Mouse (Mus musculus) embryo, embryonic 9.5 days (tissue): ENCODE measurements around the gene Ceacam18.
A peak's percentile ranks its signal among the peaks of the same experiment; 100 is the strongest.

Experiments used
- DNase-seq: peaks from one replicate; pipeline ENCODE4 v3.0.0-alpha.2; 2017; ENCODE audit errors: extremely low spot score

Ceacam18 gene

DNA sequence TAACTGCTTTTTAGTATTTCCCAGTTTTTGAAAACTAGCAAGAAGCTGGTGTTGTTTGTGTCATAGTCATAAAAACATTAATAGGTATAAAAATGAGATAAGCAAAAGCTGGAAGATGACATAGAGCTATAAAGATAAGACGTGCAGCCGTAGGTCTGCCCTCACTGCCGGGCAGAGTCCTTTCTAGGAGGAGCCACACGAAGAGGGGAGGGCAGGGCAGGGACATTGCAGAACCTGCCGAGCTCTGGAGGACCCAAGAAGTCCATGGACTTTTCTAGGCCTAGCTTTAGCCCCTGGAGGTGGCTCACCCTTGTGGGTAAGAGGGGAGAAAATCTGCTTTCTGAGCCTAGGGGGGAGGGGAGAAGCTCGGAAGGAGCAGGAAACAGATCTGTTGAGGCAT, at the start of gene Ceacam18:
Ceacam18 (plus strand) TSS at position 208 of the 400 bp plus-strand sequence.
- no peak for DNase-seq

- no peak for DNase-seq
These were observed 49.7 kb upstream of the Ceacam18 start for GRCm38 (mm10) chr7:43584790-43585189.

DNA sequence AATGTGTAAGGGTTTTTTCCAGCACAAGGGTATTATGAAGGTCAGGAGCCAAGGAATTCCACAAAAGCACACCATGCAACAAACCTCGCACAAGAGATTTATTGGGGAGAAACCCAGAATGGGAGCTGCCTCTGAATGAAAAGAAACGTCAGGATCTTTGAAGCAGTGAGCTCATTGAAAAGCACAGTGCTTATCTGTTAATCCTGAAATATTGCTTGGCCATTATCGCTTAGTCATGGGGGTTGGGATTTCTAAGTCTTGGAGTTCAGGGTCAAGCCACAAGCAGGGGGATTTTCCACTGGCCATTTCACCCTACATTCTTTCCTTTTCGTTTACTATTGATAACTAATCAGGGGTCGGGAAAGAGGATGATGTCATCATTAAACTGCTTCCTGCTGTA, 32.6 kb upstream of the Ceacam18 start:
- no peak for DNase-seq

DNA sequence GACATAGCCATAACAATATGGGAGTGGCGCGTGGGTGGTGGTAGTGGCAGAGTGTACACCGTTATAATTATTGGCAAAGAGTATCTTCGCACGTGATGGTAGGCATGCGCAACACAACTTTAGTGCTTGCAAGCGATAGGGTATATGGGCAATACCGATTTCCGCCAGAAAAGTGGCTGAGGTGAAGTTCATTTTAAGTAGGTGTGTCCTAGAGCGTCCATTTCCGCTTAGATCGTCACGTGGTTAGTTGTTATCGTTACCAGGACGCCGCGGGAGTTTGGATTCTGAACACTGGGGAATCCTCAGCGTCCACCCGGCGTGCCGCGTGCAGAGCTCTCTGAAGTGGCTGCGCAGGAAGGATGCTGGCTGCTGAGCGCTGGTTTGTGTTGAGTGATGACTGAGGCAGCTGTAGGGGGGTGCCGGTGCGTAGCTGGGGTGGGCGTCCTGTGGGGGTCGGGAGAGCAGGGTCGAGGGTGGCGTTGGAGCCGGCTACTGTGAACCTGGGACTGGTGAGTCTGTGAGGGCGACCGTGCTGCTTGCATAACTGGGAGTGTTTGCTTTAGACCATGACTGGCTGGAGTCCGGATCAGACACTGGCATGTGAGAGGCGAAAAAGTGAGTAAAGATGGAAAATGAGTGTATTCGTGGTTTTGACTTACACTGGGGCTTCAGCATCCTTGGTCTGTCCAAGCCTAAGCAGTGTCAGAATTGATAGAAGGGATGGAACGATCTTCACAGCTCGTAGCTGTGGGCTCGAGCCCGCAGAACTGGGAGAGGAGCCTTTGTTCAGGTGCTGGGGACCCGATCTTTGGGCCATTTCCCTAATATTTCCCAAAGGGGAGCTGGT, 27.4 kb upstream of the Ceacam18 start, which contains the start of gene Zfp819:
Zfp819 (plus strand) TSS at position 274 of the 847 bp plus-strand sequence.
- peak; percentile 74 for DNase-seq

- DNase-seq = no peak
These were observed 26.7 kb upstream of the Ceacam18 start for GRCm38 (mm10) chr7:43607743-43608287.

DNA sequence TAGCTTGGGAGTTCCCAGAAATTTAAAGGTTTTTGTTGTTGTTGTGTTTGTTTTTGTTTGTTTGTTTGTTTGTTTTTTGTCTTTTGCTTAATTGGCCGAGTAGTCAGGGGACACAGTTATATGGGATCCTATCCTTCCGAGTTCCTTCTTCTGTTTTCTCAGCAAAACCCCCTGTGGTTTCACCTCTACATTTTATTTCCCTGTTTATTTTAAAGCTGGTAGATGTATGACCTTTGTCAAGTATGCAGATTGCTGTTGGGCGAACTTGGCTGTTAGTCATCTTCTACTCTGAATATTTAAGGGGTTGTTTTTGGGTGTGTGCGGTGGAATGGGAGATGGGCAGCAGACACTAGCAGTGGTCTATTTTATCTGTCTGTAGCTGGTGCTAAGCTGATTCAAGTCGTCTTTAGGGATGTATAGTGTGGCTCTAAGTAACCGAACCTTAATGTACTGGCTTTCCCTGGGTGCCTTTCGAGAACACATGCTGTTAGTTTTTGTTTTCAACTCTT, 26.1 kb upstream of the Ceacam18 start:
- no peak for DNase-seq

- DNase-seq = no peak
These were observed 20.5 kb upstream of the Ceacam18 start for GRCm38 (mm10) chr7:43613816-43614551.

DNA sequence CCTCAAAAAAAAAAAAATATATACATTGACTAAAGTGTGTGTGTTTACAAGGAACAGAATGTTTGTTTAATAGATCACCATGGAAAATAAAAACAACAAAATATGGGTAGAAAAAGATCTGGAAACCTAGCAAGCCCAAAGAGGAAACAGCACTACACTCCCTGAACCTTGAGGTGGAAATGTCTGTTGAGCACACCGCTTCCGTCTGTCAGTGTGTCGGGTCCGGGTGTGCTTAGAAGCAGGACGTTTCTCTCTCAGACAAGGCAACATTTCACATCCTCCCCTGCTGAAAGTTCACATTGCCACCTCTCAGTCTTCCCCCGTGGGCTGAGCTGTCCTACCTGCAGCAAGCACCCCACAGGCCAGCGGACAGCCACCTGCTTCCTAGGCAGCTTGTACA, 11.6 kb upstream of the Ceacam18 start:
- no peak for DNase-seq

- DNase-seq = peak; percentile 11
These were observed 10.7 kb upstream of the Ceacam18 start for GRCm38 (mm10) chr7:43623819-43624218.

DNA sequence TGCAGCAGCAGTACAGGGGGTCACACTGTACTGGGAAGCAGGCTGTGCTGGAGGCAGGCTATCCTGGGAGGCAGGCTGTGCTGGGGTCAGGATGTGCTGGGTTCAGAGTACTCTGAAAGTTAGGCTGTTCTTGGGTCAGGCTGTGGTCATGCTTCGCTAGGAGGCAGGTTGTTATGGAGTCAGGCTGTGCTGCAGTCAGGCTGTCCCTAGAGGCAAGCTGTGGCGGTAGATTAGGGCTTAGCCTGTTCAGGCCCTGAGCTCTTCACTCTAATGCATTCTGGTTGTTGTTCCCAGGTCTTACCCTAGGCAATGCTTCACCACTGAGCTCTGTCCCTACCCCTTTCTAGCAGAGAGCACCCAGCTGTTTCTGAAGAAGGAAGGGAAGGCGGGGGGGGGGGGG, 9.4 kb upstream of the Ceacam18 start:
- no peak for DNase-seq

- DNase-seq = no peak
These were observed 8.6 kb upstream of the Ceacam18 start for GRCm38 (mm10) chr7:43625794-43626422.

DNA sequence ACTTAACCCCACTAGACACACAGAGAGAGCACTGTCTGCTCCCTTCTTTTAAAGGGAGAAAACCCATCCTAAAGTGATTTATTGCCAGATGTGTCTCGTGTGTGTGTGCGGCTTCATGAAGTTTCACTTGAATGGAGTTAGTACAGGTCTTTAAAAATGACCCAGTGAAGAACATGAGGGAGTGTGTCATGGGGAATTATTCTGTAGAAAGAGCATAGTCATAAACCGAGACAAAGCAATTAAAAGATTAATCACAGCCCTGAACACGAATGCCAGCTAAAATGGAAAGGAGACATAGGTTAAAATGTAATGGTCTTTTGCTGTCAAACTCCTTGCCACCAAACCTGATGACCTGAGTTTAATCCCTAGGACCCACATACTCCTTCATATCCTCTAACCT, 567 bp upstream of the Ceacam18 start:
- no peak for DNase-seq

GRCm38 (mm10) chr7:43636194-43636593, 1.7 kb downstream of the Ceacam18 start:
- no peak for DNase-seq

DNA sequence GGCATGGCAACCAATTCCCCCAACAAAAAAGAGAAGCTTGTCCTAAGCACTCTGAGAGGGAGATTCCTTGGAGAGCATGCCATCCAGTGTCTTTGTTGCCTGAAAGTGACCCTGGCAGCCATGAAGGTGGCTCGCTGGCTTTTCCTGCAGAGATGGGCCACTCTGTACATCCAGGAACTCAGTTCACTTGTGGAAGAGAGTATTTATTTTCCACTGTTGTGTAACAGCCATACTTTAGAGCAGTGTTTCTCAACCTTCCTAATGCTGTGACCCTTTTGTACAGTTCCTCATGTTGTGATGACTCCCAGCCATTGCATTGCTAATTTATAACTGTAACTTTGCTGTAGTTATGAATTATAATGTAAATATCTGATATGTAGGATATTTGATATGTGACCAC, 2.6 kb downstream of the Ceacam18 start:
- DNase-seq = no peak

DNA sequence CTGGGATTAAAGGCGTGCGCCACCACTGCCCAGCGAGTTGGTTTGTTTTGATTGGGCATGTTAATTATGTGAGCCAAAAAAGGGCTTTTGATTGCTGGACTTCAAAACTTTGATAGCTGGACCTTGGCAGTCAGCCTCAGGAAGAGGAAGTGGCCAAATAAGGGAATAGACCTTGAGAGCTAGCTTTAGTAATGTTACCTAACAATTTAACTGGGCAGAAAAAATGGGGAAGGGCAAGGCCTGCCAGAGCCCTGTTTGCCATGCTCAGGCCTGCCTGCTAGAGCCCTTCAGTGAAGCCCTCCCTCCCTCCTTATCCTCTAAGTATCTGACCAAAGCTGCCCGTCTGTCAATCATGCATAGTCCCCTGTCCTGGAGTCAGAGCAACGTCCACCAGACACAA, 8.1 kb downstream of the Ceacam18 start:
- no peak for DNase-seq

GRCm38 (mm10) chr7:43643046-43643652, 8.6 kb downstream of the Ceacam18 start:
- DNase-seq = no peak

DNA sequence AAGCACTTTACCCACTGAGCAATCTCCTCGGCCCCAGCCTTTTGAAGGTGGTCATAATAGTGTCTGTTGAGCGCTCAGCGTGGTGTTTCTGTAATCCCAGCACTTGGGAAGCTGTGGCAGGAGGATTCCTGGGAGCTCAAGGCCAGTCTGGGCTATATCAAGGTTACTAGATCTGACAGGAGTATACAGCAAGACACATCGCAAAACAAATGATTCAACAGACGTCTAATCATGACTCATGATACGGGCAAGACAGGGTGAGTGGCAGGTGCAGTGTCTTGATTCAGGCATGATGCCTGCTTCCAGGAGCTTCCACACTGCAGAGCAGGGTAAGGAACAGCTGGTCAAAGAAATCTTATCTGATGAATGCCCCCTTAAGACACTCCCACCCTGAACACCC, 18.2 kb downstream of the Ceacam18 start:
- no peak for DNase-seq

DNA sequence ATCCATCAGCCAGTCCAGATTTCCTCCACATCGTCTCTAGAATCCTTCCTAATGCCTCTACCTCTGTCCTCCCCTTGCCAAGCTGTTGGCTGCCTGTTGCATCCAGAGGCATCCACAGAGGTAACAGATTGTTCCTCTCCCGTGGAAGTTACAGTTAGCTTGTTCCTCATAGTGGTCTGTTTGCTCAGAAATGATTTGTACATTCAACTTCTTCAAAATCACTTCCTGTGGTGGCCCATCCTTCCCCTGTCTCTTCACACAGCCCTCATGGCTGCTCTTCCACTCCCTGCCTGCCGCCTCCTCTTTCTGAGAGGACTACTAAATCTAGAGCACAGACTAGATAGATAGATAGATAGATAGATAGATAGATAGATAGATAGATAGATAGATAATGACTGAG, 20.0 kb downstream of the Ceacam18 start:
- DNase-seq = no peak

- no peak for DNase-seq
These were observed 21.7 kb downstream of the Ceacam18 start for GRCm38 (mm10) chr7:43656232-43656631.

DNA sequence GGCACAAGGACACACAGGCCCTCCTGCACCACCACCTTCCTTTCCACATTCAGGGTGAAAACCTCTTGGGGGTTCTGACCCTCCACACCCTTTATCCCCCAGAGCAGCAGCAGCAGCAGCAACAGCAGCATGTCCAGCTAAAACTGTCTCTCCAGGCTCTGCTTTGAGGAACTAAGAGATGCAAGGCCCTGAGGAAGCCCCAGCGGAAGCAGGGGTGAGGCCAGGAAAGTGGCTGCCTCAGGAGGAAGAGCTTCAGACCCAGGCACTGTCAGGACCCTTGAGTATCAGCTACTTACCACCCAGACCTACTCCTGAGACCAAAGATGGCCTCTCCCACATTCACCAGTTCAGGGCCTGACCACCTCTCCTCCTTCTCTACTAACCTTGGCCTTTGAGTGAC, 25.5 kb downstream of the Ceacam18 start, which contains the start of gene Siglece:
Siglece (minus strand) TSS at position 160 of the 400 bp plus-strand sequence.
- no peak for DNase-seq

DNA sequence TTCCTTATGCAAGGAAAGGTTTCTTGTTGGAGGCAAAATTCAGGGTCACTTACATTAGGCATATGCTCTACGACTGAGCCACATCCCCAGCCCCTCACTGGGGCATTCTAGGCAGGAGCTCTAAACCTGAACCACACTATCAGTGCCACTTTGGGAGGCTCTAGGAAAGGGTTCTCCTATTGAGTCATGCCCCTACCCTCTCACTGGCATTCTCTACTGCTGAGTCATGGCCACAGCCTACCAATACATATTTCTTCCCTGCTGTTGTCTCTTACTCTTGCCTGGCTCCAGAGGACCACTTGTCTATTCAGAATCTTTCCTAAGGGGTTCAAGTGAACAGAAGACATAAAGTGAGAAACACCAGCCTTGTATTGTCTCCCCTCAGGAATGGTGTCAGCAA, 28.3 kb downstream of the Ceacam18 start:
- DNase-seq = no peak
